Mouse (Mus musculus) heart, embryonic 10.5 days (tissue): ENCODE measurements at regions not wholly inside any gene's neighbourhood (a gene's known extent, or its start where the extent isn't known, plus 50 kb on each side); places are given as distances from the start of the nearest gene placed in this dataset.
A peak's percentile ranks its signal among the peaks of the same experiment; 100 is the strongest.

Experiments used
- DNase-seq: peaks from one replicate; pipeline ENCODE4 v3.0.0-alpha.2; 2017; ENCODE audit warnings: low spot score
- H3K27ac ChIP-seq: fragments of 300-500 bp; sonication (generic); 2 replicates; pipeline ENCODE4 v1.5.1; 2016; ENCODE audit warnings: mild to moderate bottlenecking
- H3K27me3 ChIP-seq: fragments of 300-500 bp; sonication (generic); 2 replicates; pipeline ENCODE4 v1.6.1; 2016; ENCODE audit warnings: mild to moderate bottlenecking; ENCODE audit not compliant: poor library complexity, insufficient read depth, severe bottlenecking
- H3K36me3 ChIP-seq: fragments of 300-500 bp; sonication (generic); 2 replicates; pipeline ENCODE4 v1.6.1; 2016; ENCODE audit warnings: mild to moderate bottlenecking, moderate library complexity
- H3K4me1 ChIP-seq: fragments of 300-500 bp; sonication (generic); 2 replicates; pipeline ENCODE4 v1.6.1; 2016; ENCODE audit warnings: mild to moderate bottlenecking
- H3K4me3 ChIP-seq: fragments of 300-500 bp; sonication (generic); 2 replicates; pipeline ENCODE4 v1.5.1; 2016; ENCODE audit warnings: mild to moderate bottlenecking, moderate library complexity
- H3K9me3 ChIP-seq: fragments of 300-500 bp; sonication (generic); 2 replicates; pipeline ENCODE4 v1.6.1; 2016; ENCODE audit warnings: mild to moderate bottlenecking, moderate library complexity
- WGBS: fragments of 180-500 bp; shearing (Covaris S2); methylation state at CpG from one replicate; pipeline ENCODE4 v1.1.7; 2016; 5-methylcytosine and 5-hydroxymethylcytosine counted together

DNA sequence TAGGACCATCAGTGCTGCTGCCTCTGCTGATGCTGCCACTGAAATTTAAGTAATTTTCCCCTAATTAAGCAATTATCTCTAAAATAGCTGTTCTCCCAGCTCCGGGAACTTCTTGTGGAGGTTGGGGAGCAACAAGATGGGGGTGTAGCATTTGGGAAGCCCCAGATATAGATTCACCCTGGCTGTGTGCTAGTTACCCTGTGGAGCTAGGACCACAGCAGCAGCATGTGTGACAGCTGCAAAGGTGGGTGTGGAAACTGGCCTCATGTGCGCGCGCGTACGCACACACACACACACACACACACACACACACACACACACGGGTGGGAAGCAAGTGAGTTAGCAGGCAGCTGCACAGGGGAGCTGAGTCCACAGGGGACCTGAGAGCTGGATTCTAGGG is 126.2 kb upstream of the Sdk2 start:
- WGBS = 91% methylated on average over 7 of the region's 7 CpGs
- H3K4me1 ChIP-seq = peaks cover 27% of the 10 kb centered on the region

DNA sequence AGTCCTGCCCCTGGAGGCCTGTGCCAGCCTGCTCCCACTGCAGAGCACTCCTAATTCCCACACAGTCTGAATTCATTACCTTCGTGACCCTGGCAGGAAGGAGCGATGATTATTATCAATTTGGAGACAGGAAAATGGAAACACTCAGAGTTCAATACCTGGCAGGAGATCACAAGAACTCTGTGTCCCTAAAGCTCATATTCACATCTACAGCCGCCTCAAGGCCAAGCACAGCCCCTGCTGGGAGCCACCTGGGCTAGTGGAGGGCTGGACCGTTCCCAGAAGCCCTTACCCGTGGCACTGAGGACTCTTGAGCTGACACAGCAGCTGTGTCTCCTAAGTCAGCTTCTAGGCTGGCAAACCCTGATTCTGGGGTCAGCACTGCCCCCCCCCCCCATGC is 124.8 kb upstream of the Sdk2 start:
- Histone ChIP-seq H3K4me3 (no peak overlapping the region), H3K4me1 (peaks cover 28% of the 10 kb centered on the region), H3K9me3 (peaks cover 5% of the 10 kb centered on the region; the same call in 1 of the 2 replicates), H3K27me3 (no peaks in the 10 kb centered on the region), H3K27ac (no peak overlapping the region), H3K36me3 (no peaks in the 10 kb centered on the region)
- no peak for DNase-seq
- 70% methylated on average over 5 of the region's 5 CpGs for WGBS

More for the DNA sequence above, 126.2 kb upstream of the Sdk2 start:
- no peaks in the 10 kb centered on the region for H3K36me3 ChIP-seq
- peaks cover 5% of the 10 kb centered on the region; the same call in 1 of the 2 replicates for H3K9me3 ChIP-seq
- DNase-seq = no peak
- H3K4me3 ChIP-seq = no peak overlapping the region
- H3K27ac ChIP-seq = no peak overlapping the region
- no peaks in the 10 kb centered on the region for H3K27me3 ChIP-seq

DNA sequence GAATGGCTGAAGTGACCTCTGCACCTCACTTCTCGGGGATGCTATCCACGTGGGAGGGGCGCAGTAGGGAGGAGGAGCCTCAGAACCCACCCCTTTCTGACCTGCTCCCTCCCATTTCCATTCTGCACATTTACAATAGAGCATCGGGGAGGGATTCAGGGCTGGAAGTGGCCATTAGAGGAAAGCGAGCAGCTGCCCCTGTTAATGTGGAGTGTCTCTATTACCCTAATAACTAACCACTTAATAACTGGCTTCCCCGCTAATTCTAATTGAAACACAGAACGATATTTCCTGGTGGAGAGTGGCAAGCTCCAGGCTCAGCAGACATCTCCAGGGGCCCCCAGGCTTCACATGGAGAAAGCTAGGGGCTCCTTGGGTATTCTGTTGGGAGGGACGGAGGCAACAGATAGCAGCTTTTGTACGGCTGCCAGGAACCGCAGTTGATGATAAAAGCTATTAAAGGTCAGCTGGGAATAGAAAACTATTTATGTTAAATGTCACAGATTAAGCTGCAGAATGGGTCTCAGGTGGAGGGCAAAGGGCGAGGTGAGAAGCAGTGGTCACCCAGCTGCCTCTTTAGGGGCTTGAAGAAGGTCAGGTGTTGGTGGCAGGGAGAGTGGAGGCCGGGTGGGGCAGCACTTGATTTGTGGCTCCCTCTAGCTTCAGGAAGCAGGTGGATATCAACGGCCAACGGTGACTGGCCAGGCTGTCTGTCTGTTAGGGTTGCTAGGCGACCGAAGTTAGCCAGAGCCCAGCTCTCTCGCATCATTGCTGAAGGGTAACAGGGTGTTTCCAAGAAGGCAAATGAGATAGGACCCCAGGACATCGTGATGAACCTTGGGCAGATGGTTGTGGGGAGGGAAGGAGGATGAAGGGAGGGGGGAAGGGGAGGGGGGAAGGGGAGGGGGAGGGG is 118.4 kb upstream of the Sdk2 start:
- 44% methylated on average over 18 of the region's 18 CpGs for WGBS
- Histone ChIP-seq H3K27ac (no peak overlapping the region), H3K4me1 (peaks cover 29% of the 10 kb centered on the region), H3K9me3 (no peaks in the 10 kb centered on the region), H3K4me3 (no peak overlapping the region), H3K27me3 (peaks cover 15% of the 10 kb centered on the region; the same call in 1 of the 2 replicates), H3K36me3 (no peaks in the 10 kb centered on the region)
- peak; percentile 88 for DNase-seq

DNA sequence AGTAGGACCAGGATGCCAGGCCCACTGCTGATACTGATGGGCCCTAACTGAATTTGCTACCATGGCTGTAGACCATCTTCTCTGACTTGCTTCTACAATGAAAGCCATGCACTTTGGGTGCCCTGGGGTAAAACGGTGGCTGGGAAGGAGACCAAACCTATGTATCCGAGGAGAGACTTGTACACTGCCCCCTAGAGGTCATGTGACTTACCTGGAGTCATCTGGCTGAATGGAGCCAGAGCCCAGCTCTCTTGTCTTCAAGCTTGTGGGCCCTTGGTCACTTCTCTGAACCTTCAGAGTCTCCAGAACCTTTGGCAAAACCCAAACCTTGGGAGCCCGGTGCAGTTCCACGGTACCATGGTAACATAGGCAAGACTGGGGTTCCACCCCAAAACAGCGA is 117.6 kb upstream of the Sdk2 start:
- H3K27ac ChIP-seq = no peak overlapping the region
- H3K36me3 ChIP-seq = no peaks in the 10 kb centered on the region
- H3K9me3 ChIP-seq = no peaks in the 10 kb centered on the region
- H3K4me1 ChIP-seq = peaks cover 29% of the 10 kb centered on the region
- no peak for DNase-seq
- no peak overlapping the region for H3K4me3 ChIP-seq
- H3K27me3 ChIP-seq = peaks cover 15% of the 10 kb centered on the region; the same call in 1 of the 2 replicates
- 78% methylated on average over 5 of the region's 5 CpGs for WGBS

DNA sequence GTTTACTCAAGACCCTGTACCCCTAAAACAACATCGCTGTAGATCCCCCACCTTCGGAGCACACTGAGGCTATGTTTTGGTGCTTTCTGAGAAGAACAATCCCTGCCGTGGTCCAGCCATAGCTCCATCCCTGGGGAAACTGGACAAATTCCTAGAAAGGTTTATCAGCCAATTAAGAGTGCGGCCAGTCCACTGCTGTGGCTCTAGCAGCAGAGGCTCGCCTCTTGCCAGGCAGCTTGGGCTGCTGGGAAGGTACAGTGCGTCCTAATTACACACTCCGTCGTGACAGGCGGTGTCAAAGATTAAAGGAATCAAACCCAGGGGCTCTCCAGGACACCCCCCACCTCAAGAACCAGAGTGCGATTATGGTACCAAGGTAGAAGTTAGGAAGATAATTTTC is 116.4 kb upstream of the Sdk2 start:
- Histone ChIP-seq H3K9me3 (no peaks in the 10 kb centered on the region), H3K4me3 (no peak overlapping the region), H3K36me3 (no peaks in the 10 kb centered on the region), H3K4me1 (peaks cover 37% of the 10 kb centered on the region), H3K27ac (no peak overlapping the region), H3K27me3 (peaks cover 19% of the 10 kb centered on the region; the same call in 1 of the 2 replicates)
- DNase-seq = no peak
- WGBS = 84% methylated on average over 10 of the region's 10 CpGs

DNA sequence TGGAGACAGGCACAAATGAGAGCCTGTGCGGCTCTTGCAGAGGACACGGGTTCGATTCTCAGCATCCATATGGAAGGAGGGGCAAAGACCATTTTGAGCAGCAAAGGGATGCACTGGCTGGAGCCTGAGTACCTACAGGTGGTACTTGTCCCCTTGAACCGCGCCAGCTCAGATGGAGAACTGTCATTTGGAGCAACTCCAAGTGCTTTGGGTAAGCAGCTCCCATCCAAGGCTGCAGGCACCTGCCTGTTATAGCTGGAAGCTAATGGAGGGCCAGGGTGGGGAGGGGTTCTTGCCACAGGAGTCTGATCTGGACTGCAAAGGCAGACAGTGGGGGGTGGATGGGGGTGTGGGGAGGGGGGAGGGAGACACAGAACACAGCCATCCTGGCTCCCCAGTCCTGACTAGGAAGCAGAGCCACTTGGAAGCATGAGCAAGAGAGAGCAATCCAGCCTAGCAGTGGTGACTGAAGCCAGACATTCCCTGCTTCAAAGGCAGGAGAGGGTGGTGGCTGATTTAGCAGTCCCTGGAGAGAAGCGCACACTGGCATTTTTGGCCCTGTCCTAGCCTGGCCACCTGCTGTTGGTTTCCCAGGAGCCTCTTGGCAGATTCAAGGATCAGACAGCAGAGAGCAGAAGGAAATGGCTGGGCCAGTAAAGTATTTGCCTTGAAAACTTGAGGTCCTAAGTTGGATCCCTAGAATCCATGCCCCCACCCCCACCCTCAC is 112.1 kb upstream of the Sdk2 start:
- no peak for DNase-seq
- Histone ChIP-seq H3K27ac (peak overlapping the region; percentile 23; the same call in 1 of the 2 replicates), H3K4me1 (peaks cover 29% of the 10 kb centered on the region), H3K9me3 (no peaks in the 10 kb centered on the region), H3K4me3 (no peak overlapping the region), H3K27me3 (peaks cover 13% of the 10 kb centered on the region; the same call in 1 of the 2 replicates), H3K36me3 (no peaks in the 10 kb centered on the region)
- WGBS = 64% methylated on average over 6 of the region's 6 CpGs

DNA sequence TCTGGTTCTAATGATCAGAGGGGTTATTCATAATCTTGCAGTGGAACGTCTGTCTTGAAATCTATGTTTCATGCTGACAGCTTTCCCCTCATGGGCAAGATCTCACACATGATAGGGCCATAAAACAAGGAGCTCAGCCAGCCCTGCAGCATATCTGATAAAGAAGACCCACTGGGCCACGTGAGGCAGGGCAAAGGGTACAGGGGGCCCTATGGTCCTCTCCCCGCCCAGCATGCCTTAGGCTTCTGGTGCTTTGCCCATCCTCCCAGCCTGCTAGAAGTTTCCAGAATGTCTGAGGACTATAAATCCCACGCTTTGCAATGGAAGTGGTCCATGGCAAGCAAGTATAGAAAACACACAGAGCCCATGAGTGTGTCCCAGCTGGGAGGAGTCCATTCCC is 110.9 kb upstream of the Sdk2 start:
- WGBS = 54% methylated on average over 4 of the region's 4 CpGs
- peaks cover 10% of the 10 kb centered on the region; the same call in 1 of the 2 replicates for H3K27me3 ChIP-seq
- H3K36me3 ChIP-seq = no peaks in the 10 kb centered on the region
- no peak for DNase-seq
- H3K4me3 ChIP-seq = no peak overlapping the region
- H3K9me3 ChIP-seq = no peaks in the 10 kb centered on the region
- no peak overlapping the region for H3K27ac ChIP-seq
- H3K4me1 ChIP-seq = peaks cover 29% of the 10 kb centered on the region

DNA sequence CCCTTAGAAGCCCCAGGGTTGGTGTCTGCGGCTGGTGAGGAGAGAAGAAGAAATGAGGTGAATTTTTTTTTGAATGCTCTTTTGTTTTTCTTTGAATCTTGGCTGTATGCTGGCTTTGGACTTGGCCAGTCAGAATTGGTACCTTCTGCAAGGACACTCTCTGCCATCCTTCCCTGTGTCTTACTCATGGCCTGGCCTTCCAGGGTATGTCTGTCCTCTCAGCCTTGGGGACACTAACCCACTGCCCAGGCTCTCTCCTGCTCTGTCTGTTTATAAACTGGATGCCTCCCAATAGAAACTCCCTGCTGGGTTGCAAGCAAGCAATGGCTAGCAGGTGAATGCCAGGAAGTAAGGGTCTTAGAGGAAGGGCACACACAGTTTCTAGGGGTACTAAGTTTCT is 110.4 kb upstream of the Sdk2 start:
- H3K4me3 ChIP-seq = no peak overlapping the region
- peaks cover 29% of the 10 kb centered on the region for H3K4me1 ChIP-seq
- 96% methylated on average over 1 of the region's 1 CpGs for WGBS
- no peaks in the 10 kb centered on the region for H3K36me3 ChIP-seq
- no peaks in the 10 kb centered on the region for H3K9me3 ChIP-seq
- no peak for DNase-seq
- H3K27ac ChIP-seq = no peak overlapping the region
- peaks cover 9% of the 10 kb centered on the region; the same call in 1 of the 2 replicates for H3K27me3 ChIP-seq

DNA sequence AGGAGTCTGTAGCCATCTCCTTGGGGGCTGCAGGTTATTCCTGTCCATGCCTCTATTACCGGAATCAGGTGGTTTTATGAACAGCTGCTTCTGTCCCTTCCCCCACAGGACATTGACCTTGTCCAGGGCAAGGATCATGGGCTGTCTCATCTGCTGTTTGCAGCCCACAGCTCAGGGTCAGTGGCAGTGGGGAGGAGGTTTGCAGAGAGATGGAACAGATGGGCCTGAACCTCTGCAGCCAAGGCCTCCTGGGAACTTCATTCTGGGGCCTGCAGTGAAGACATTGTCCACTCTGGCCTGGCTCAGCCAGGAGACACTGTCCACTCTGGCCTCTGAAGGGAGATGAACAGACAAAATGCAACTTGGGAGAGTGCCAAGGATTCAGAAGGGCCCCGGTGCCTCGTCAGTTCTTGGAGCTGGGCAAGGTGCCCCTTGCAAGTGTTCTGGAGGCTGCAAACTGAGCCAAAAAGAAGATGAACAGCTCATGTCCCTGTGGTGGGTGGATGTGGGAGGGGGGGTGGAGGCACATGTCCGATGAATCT is 109.9 kb upstream of the Sdk2 start:
- no peak overlapping the region for H3K4me3 ChIP-seq
- no peak for DNase-seq
- peaks cover 8% of the 10 kb centered on the region; the same call in 1 of the 2 replicates for H3K27me3 ChIP-seq
- 71% methylated on average over 4 of the region's 4 CpGs for WGBS
- H3K4me1 ChIP-seq = peaks cover 29% of the 10 kb centered on the region
- H3K27ac ChIP-seq = no peak overlapping the region
- H3K9me3 ChIP-seq = no peaks in the 10 kb centered on the region
- H3K36me3 ChIP-seq = no peaks in the 10 kb centered on the region

DNA sequence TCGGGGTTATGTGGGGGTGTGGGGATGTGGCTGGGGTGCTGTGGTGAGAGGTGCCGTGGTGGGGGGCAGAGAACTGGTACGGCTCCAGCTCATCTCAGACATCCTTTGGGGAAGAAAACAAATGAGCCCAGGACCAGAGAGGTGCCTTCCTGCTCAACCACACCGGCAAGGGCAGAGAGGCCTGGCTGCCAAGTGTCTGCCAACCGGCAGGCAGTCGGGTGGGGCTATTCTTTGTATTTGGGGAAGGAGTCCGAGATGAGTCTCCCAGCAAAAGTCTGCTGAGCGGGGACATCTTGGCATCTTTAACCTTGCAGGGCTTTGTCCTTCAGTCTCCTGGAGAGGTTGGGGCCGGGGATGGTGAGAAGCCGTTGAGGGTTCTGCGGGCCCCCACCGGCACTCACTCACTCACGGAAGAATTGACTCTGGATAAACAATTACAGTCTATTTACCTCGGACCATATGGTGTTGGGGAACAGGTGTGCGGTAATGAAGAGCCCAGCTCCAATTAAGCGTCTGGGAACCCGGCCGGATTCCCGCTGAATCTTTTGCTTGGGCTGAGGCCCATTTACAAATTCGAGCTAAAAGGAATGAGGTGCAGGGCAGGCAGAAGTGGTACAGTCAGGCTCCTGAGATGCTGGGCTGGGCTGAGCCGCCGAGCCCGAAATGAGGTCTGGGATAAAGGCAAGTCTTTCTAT is 108.7 kb upstream of the Sdk2 start:
- no peak overlapping the region for H3K27ac ChIP-seq
- no peaks in the 10 kb centered on the region for H3K36me3 ChIP-seq
- peaks cover 36% of the 10 kb centered on the region for H3K4me1 ChIP-seq
- H3K9me3 ChIP-seq = no peaks in the 10 kb centered on the region
- no peak overlapping the region for H3K4me3 ChIP-seq
- H3K27me3 ChIP-seq = peaks cover 8% of the 10 kb centered on the region; the same call in 1 of the 2 replicates
- WGBS = 52% methylated on average over 23 of the region's 23 CpGs
- no peak for DNase-seq

DNA sequence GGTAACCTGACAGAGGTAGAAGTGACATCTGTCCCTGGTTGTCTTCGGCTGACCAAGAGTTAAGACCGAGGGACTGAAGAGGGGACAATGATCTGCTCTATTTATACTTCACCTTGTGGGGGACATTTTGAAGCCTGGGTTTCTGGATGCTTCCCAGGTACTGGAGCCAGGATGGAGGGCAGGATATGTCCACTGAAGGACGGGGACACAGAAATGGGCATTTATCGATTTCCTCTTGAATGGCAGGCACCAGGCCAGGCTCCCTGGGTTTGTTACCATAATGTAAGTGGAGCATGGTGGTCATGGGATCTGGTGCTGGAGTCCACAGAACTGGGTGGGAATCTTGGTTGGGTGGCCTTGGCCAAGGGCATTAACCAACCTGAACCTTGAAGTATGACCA is 108.0 kb upstream of the Sdk2 start:
- WGBS = 80% methylated on average over 4 of the region's 4 CpGs
- Histone ChIP-seq H3K9me3 (no peaks in the 10 kb centered on the region), H3K27me3 (peaks cover 8% of the 10 kb centered on the region; the same call in 1 of the 2 replicates), H3K27ac (no peak overlapping the region), H3K36me3 (no peaks in the 10 kb centered on the region), H3K4me1 (peaks cover 36% of the 10 kb centered on the region), H3K4me3 (no peak overlapping the region)
- no peak for DNase-seq

DNA sequence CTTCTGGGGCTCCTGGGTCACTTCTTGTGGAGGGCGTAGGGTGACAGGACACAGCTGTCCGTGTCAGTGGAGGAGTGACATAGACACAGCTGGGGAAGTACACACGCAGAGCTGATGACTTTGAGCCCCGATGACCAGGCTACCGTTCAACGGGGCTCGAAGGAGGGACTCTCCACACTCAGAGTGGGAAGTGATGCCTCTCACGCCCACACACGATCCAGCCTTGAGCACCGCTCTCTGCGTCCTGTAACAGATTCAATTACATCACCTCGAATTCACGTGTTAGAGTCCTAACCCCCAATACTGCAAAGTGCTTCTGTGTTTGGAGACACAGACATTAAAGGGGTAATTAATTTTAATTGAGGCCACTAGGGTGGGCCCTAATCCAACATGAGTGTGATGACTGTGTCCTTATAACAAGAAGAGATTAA is 101.4 kb upstream of the Sdk2 start:
- H3K27me3 ChIP-seq = peaks cover 8% of the 10 kb centered on the region
- peaks cover 43% of the 10 kb centered on the region for H3K4me1 ChIP-seq
- DNase-seq = no peak
- H3K27ac ChIP-seq = no peak overlapping the region
- H3K36me3 ChIP-seq = no peaks in the 10 kb centered on the region
- no peak overlapping the region for H3K4me3 ChIP-seq
- H3K9me3 ChIP-seq = no peaks in the 10 kb centered on the region
- 63% methylated on average over 13 of the region's 13 CpGs for WGBS
